Comparison of ENCODE assay signal across 7 mouse cellular contexts in the genomic region with DNA sequence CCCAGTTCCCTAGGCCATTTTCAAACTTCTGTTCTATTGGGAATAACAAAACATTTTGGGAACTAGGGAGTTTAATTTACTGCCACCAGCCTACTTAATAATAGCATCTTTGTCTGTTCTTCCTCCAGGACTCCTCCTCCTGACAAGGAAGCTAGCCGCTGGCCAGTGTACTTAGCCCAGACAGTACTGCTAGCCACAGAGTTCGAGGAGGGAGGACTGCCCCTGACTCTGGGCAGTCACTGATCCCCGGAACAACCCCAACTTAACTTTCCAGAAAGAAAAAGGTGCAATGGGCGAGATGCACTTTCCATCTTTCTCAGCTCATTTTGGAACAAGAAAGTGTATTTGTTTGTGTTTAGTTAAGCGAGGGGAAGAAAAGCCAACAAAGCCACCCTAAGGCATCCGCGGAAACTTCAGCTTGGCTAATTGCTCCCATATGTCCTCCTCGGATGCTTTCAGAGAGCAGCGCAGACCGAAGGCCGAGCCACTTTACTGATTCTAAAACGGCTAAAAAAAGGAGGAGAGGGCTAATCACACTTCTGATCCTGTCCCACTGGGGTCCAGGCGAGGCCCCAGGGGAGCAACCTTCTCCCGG. TPM values are rescaled to one million over a fixed set of nuclear protein-coding genes. Genes with fewer than 3 reads are reported as not detected.
A peak's percentile ranks its signal among the peaks of the same experiment; 100 is the strongest.
DNase-seq lines count a peak whose midpoint lies in the region; ATAC-seq and TF ChIP-seq lines count a peak whose summit lies in the region.

No protein-coding gene starts in this region.

- peak overlapping the region; percentile 80 for H3K4me3 ChIP-seq in lung, embryonic 16.5 days (ENCODE audit: low read length)
- peak overlapping the region; percentile 91 for H3K4me3 ChIP-seq in embryonic facial prominence, embryonic 13.5 days
- peak overlapping the region; percentile 92 for H3K4me3 ChIP-seq in limb, embryonic 11.5 days (ENCODE audit: low read depth, low read length)
- peak overlapping the region; percentile 99 for H3K4me3 ChIP-seq in small intestine, adult 2 months (ENCODE audit: low read depth, low read length)

- H3K4me1 ChIP-seq in lung, embryonic 16.5 days (replicated peaks; ENCODE audit: control insufficient read depth, insufficient read depth, low read length): peaks cover 25% of the 10 kb centered on the region
- peaks cover 57% of the 10 kb centered on the region for H3K4me1 ChIP-seq in embryonic facial prominence, embryonic 13.5 days
- peaks cover 42% of the 10 kb centered on the region for H3K4me1 ChIP-seq in limb, embryonic 11.5 days (ENCODE audit: control insufficient read depth, insufficient read depth, low read length)
- H3K4me1 ChIP-seq in small intestine, adult 2 months (ENCODE audit: control insufficient read depth, insufficient read depth, insufficient read length, low read length): peaks cover 6% of the 10 kb centered on the region; the same call in 1 of the 2 replicates

- peak overlapping the region; percentile 80 for H3K4me2 ChIP-seq in lung, embryonic 16.5 days (ENCODE audit: low read depth, low read length)
- H3K4me2 ChIP-seq in embryonic facial prominence, embryonic 13.5 days: peak overlapping the region; percentile 86
- H3K4me2 ChIP-seq in limb, embryonic 11.5 days (ENCODE audit: low read depth, severe bottlenecking): peak overlapping the region; percentile 67

- no peaks in the 10 kb centered on the region for H3K9me3 ChIP-seq in lung, embryonic 16.5 days (ENCODE audit: control insufficient read depth, low read length)
- H3K9me3 ChIP-seq in embryonic facial prominence, embryonic 13.5 days: no peaks in the 10 kb centered on the region
- H3K9me3 ChIP-seq in limb, embryonic 11.5 days (ENCODE audit: control insufficient read depth, low read length): no peaks in the 10 kb centered on the region

- H3K9ac ChIP-seq in lung, embryonic 16.5 days (ENCODE audit: low read length): peak overlapping the region; percentile 87
- H3K9ac ChIP-seq in embryonic facial prominence, embryonic 13.5 days: peak overlapping the region; percentile 94
- H3K9ac ChIP-seq in limb, embryonic 11.5 days (ENCODE audit: low read length): peak overlapping the region; percentile 97

- peak; percentile 39 for ATAC-seq in lung, embryonic 16.5 days (ENCODE audit: low read depth)
- ATAC-seq in embryonic facial prominence, embryonic 13.5 days (ENCODE audit: insufficient number of reproducible peaks, insufficient read depth, low FRiP score, low TSS enrichment, low read depth): peak; percentile 50
- ATAC-seq in limb, embryonic 11.5 days (ENCODE audit: insufficient number of reproducible peaks, low FRiP score, low TSS enrichment, low read depth): peak; percentile 62

- H3K27ac ChIP-seq in lung, embryonic 16.5 days (ENCODE audit: low read length): peak overlapping the region; percentile 96
- peak overlapping the region; percentile 96 for H3K27ac ChIP-seq in embryonic facial prominence, embryonic 13.5 days
- H3K27ac ChIP-seq in limb, embryonic 11.5 days (replicated peaks; ENCODE audit: low read depth, low read length): peak overlapping the region; percentile 99
- H3K27ac ChIP-seq in small intestine, adult 2 months (ENCODE audit: insufficient read depth, low read depth, low read length): peak overlapping the region; percentile 72

- 2% methylated on average over 14 of the region's 14 CpGs for WGBS in lung, embryonic 16.5 days
- 1% methylated on average over 14 of the region's 14 CpGs for WGBS in embryonic facial prominence, embryonic 13.5 days
- WGBS in limb, embryonic 11.5 days: 1% methylated on average over 14 of the region's 14 CpGs
- 3% methylated on average over 14 of the region's 14 CpGs for WGBS in small intestine, adult 2 months

- no peaks in the 10 kb centered on the region for H3K27me3 ChIP-seq in lung, embryonic 16.5 days (ENCODE audit: control insufficient read depth, insufficient read depth, low read depth, low read length)
- no peaks in the 10 kb centered on the region for H3K27me3 ChIP-seq in embryonic facial prominence, embryonic 13.5 days
- no peaks in the 10 kb centered on the region for H3K27me3 ChIP-seq in limb, embryonic 11.5 days (ENCODE audit: control insufficient read depth, insufficient read depth, low read length)
- no peaks in the 10 kb centered on the region for H3K27me3 ChIP-seq in small intestine, adult 2 months (ENCODE audit: control insufficient read depth, insufficient read depth, low read length)

- no peak for TF ChIP-seq POLR2A in small intestine, adult 2 months (IDR thresholded peaks at IDR 0.05; ENCODE audit: low read depth, low read length)

- TF ChIP-seq CTCF in small intestine, adult 2 months (IDR thresholded peaks at IDR 0.05; ENCODE audit: extremely low read depth, insufficient read length, insufficient replicate concordance, low read depth, low read length): no peak

- DNase-seq in lung, postnatal 10 days: no peak
- DNase-seq in limb, embryonic 11.5 days (ENCODE audit: low spot score): no peak
- DNase-seq in spleen, postnatal 10 days (ENCODE audit: low spot score in 2 of 2): no peak
- no peak for DNase-seq in spleen, adult 18-20 months

- H3K36me3 ChIP-seq in lung, embryonic 16.5 days (ENCODE audit: control insufficient read depth, insufficient read depth, low read length): no peaks in the 10 kb centered on the region
- H3K36me3 ChIP-seq in embryonic facial prominence, embryonic 13.5 days: no peaks in the 10 kb centered on the region
- H3K36me3 ChIP-seq in limb, embryonic 11.5 days (ENCODE audit: control insufficient read depth, insufficient read depth, low read length): no peaks in the 10 kb centered on the region
- no peaks in the 10 kb centered on the region for H3K36me3 ChIP-seq in small intestine, adult 2 months (ENCODE audit: control insufficient read depth, insufficient read depth, low read length)

RNA-seq across cellular contexts. Expression of gene Tanc1, which starts 0.5 kb away (rescaled TPM):
- 33.2 and 35.2 TPM in 2 replicates for polyA plus RNA-seq in lung, embryonic 16.5 days (2015; fragmentation: Nextera tagmentation; extraction: Ambion mirVana)
- polyA plus RNA-seq in embryonic facial prominence, embryonic 13.5 days (2015; fragmentation: Nextera tagmentation; extraction: Ambion mirVana): 39.4 and 42.6 TPM in 2 replicates
- 51.6 and 62.5 TPM in 2 replicates for polyA plus RNA-seq in limb, embryonic 11.5 days (2014; fragmentation: Nextera tagmentation; extraction: Ambion mirVana)
- 4.2 and 7.2 TPM in 2 replicates for polyA plus RNA-seq in small intestine, adult 2 months (2012; rRNA removed)
